Mouse (Mus musculus) gastrocnemius, postnatal 4 days (tissue): ENCODE data around the gene Slc35c1. TPM values are rescaled to one million over a fixed set of nuclear protein-coding genes. Genes with fewer than 3 reads are reported as not detected.
"Not testable (repeated sequence)": the region's sequence is repeated elsewhere in the genome, so short reads cannot be mapped to it uniquely, and the experiment has no call there.

Source experiments
- DNase-seq, 2 experiments: peaks; one replicate each; pipeline ENCODE4 v3.0.0; 2021 to 2022; ENCODE audit warnings: low spot score in 2 of 2, mixed read lengths in 2 of 2
- total RNA-seq, 2 experiments: library from RNA; stranded (reverse); gene quantifications; 2 replicates each; pipeline ENCODE4 v1.2.3; 2021

Gene Slc35c1
- total RNA-seq, 2 experiments from 2014 or later, result 7.8 to 9.8 TPM

DNA sequence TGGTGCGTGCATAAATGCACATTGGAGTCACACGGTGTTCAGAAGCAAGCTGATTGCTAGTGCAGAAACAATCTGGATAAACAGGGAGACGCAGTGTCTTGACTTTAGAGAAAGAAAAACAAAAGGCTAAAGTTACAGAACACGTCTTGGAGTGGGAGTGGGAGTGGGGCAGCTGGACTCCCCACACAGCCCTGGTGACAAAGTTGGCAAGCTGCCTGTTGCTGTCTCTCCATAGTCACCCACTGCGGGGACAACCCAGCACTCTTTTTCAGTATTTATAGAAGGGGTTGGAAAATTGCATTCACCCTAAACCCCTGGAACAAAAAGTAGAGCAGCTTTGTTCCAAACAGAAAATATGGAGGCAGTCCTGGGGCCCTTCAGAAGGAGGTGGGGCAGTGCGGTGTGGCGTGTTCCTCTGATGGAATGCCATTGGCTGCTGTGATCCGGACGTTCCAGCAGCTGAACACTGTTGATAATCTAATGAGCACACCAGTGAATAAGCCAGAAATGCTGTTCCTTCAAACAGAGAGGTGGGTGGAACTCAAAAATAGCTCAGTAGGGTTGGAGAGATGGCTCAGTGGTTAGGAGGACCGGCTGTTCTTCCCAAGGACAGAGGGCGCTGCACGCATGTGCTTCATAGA is 17.5 kb upstream of the Slc35c1 start:
- no peak for DNase-seq

- DNase-seq, result not testable (repeated sequence)
These were observed 16.2 kb upstream of the Slc35c1 start for GRCm38 (mm10) chr2:92476580-92476979.

DNA sequence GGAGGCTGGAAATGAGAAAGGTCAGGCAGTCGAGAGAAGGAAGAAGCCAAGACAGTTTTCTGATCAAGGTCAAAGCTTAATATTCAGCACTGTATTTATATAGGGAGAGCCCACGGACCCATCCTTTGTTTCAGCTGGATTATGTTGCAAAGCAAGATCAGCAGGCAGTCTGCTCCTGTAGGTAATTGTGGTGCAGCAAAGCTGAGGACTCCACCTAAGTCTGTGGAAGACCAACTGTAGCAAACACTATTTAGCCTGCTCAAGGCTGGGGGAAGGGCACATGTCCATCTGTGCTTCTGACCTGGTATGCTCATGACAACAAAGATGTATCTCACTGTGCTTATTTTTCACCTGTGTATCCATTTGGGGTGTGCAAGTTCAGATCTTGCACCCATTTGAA is 15.4 kb upstream of the Slc35c1 start:
- no peak for DNase-seq

GRCm38 (mm10) chr2:92474920-92475319 is 14.6 kb upstream of the Slc35c1 start:
- no peak for DNase-seq

DNA sequence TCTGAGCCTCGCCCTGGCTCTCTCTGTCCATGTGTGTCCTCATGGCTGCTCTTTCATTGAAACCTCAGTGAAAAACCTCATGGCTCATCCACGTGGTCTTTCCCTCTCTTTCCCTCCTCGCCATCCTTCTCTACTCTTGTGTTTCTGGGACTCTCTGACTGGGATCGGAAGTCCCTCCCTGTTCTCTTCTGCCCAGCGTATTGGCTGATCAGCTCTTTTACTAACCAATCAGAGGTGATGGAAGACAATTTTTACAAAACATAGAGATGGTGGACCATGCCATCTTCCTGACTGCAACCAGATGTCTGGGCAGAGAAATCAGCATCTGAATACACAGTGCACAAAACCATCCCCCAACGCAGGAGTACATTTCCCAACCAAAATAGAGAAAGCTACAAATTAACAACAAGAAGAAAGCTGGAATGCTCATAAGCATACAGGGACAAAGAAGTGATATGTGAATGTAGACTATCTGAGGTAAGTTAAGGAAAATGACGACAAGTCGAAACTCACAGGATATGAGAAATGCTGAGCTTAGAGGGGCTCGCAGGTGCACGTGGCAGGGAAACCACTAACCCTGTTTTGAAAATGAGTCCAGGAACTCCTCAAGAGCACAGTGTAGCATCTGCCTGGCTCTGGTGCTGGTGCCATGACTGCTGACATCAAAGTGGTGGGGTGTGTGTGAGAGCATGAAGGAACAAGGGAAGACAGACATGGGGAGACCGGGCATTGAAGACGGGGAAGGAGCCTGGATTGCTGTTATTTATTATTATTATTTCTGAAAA is 11.7 kb upstream of the Slc35c1 start:
- no peak for DNase-seq

- no peak for DNase-seq
These were observed 4.4 kb upstream of the Slc35c1 start for GRCm38 (mm10) chr2:92464690-92465089.

DNA sequence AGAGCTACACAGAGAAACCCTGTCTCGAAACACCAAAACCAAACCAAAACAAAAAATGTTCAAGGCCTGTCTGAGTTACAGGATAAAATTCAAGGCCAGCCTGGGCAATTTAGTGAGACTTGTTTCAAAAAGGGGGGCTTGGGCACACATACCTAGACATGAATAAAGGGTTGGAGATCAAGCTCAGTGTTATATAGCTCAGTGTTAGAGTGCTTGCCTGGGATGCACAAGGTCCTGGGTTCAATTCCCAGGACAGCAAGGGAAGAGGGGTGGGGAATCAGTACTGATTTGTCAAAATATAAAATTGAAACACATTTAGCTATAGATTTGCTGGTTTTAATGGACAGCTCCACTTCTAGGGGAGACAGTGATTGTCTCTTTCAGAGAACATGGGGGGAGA is 877 bp upstream of the Slc35c1 start:
- DNase-seq, result no peak

GRCm38 (mm10) chr2:92459141-92459920 is 1.0 kb downstream of the Slc35c1 start:
- peak; percentile 61 to 78 for DNase-seq

GRCm38 (mm10) chr2:92458481-92458880 is 1.9 kb downstream of the Slc35c1 start:
- no peak for DNase-seq

DNA sequence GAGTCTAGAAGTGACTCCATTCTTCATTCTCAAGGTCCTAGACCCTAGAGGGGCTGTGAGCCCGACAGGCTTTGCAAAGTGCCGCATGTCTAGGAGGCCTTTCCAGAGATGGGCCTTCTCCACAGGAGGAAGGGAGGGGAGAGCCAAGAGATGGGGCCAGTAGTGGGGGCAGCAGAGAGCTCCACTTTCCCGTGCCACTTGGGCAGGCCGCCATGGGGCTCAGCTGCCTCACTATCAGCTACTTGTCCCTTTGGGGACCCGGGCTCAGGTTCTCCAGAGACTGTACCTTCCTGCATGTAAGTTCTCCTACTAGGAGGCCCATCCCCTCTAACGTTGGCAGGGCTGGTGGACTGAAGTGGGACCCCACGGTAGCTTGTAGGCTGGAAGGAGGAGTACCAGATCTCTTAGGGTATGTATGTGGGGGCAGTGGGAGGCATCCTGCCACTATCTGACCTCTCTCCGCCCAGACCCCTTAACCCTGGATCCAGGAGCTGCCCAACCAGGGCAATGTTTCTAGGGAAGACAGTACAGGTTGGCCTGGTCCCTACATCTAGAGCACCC is 3.3 kb downstream of the Slc35c1 start:
- no peak for DNase-seq

DNA sequence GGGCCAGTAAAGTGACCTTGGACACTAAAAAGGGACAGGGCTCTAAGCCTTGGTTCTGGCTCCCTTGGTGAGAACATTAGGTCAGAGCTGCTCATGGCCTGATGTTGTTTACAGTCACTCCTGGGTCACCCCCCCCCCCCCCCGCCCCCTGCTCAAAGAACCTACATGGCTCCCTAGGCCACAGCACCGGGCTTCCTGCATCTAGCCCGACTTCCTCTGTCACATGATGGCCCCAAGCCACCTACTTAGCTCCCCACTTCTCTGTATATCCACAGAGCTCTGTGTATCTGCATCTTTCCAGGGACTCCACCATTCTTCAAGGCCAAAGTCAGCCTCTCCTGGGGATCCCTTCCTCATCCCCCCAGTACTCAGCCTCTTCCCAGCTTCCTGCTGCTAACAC is 4.6 kb downstream of the Slc35c1 start:
- DNase-seq, result no peak

DNA sequence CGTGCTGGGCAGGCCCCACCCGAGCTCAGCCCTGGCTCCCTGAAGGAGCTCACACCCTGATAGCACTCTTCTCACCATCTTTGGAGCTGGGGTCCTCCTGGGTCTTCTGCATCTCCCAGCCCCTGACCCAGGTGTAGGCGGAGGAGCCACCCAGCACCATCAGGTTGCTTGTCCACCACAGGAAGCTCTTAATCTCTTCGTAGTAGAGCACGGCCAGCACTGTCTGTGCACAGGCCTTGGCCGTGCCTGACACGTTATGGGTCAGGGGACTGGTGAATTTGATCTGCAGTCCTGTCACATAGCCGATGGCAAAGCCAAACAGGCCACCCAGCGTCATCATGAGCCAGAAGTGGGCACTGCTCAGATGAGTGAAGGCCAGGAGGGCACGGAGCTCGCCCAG is 6.2 kb downstream of the Slc35c1 start:
- DNase-seq, result no peak

GRCm38 (mm10) chr2:92451126-92451525 is 9.2 kb downstream of the Slc35c1 start:
- DNase-seq, result no peak

DNA sequence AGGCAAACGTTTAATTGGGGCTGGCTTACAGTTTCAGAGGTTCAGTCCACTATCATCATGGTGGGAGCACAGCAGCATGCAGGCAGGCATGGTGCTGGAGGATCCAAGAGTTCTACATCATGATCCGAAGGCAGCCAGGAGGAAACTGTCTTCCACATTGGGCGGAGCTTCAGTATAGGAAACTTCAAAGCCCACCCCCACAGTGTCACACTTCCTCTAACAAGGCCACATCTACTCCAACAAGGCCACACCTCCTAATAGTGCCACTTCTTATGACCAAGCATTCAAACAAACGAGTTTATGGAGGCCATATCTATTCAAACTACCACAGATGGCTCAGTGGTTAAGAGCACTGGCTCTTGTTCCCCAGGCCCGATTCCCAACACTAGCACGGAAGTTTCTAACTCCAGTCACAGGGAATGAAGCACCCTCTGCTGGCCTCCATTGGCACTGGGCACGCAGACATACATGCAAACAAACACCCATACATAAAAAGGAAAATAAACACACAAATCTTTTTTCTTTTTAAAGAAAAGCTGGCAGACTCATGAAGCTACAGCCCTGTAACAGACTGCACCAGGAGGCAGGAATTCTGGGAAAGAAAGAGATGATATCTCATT is 13.1 kb downstream of the Slc35c1 start:
- DNase-seq, result no peak

DNA sequence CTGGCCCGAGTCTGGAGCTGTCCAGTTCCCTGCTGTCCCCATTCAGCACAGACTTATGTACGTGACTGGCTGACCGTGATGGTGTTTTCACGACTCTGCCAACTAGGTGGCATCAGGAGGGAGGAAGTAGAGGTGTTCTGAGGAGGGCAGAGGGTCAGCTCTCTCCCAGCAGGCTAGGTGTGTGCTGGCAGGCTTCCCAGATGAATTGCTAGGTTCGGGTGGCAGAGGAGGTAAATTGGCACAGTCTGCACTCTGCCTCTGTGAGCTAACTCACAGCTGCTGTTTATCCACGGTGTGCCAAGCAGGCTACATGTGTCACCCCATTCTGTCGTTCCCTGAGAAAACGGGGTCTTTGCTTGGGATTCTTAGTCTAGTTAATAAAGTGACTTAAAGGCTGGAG is 13.7 kb downstream of the Slc35c1 start:
- DNase-seq, result no peak

- no peak for DNase-seq
These were observed 14.4 kb downstream of the Slc35c1 start for GRCm38 (mm10) chr2:92445890-92446289.

GRCm38 (mm10) chr2:92444376-92444775 is 16.0 kb downstream of the Slc35c1 start:
- no peak for DNase-seq

- DNase-seq, result no peak
These were observed 17.0 kb downstream of the Slc35c1 start for GRCm38 (mm10) chr2:92443313-92443712.

DNA sequence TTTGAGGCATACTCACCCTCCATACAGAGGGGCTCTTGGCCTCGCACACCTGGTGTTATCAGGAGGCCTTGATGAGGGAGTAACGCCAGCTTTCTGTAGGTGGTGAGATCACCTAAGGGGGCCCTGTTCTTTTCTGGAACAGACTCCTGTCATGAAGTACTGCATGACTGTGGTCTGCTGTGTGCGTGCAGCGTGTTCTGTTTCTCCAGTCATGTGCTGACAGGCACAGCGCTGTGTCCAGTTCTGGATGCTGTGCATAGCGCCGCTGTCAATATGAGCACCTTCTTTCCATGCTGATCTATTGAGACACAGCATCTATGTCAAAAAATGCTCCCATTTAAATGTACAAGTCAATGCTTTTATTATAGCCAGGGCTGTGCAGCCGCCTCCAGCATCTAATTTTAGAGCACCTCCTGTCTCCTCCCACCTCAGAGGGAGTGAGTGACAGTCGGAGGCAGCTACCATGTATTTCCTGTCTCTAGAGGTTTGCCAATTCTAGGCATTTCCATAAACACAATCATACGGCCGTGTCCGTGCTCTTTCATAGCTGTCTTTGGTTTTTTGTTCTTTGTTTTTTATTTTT is 17.8 kb downstream of the Slc35c1 start:
- no peak for DNase-seq

- DNase-seq, result no peak
These were observed 19.9 kb downstream of the Slc35c1 start for GRCm38 (mm10) chr2:92440432-92440831.

DNA sequence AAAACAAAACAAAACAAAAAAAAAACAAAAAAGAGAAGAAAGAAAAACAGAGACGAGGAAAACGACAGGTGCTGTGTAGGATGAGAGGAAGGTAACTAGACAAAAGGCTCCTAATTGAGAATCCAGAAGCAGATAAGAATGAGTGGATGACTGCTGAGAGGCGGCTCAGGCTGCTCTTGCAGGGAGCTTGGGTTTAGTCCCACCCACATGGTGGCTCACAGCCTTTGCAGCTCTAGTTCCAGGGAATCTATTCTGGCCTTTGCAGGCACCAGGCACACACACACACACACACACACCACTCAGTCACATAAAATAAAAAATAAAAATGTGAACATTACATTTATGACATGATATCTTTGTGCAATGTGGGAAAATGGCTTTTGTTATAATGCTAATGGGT is 21.8 kb downstream of the Slc35c1 start:
- DNase-seq, result no peak
